Mouse (Mus musculus) ES-E14 (cell line): ENCODE results near the gene Tacc3. TPM values are rescaled to one million over a fixed set of nuclear protein-coding genes. Genes with fewer than 3 reads are reported as not detected.

Experiments
- DNase-seq: peaks from one replicate; pipeline ENCODE4 v3.0.0-alpha.2; 2013; ENCODE audit warnings: low read depth, low spot score
- H3K27ac ChIP-seq: 2 replicates; pipeline ENCODE4 v1.5.1; 2012; ENCODE audit warnings: low read depth, mild to moderate bottlenecking, low read length, moderate library complexity, mixed read lengths; ENCODE audit not compliant: poor library complexity, insufficient read depth, severe bottlenecking
- H3K36me3 ChIP-seq: 2 replicates; pipeline ENCODE4 v1.6.1; 2012; ENCODE audit warnings: mild to moderate bottlenecking, low read length, moderate library complexity, mixed read lengths; ENCODE audit not compliant: control insufficient read depth, poor library complexity, insufficient read depth, severe bottlenecking
- H3K4me1 ChIP-seq, 2 experiments: fragments of 150-350 bp in 1 of 2; sonication (generic) in 1 of 2; 2 replicates each; pipeline ENCODE4 v1.6.1; 2012; ENCODE audit warnings: low read length in 2 of 2, mild to moderate bottlenecking in 1 of 2, mixed read lengths in 1 of 2; ENCODE audit not compliant: control insufficient read depth in 2 of 2, insufficient read depth in 2 of 2, poor library complexity in 1 of 2
- H3K4me3 ChIP-seq, 2 experiments: fragments of 150-350 bp in 1 of 2; sonication (generic) in 1 of 2; 2 replicates each; pipeline ENCODE4 v1.5.1; 2012; ENCODE audit warnings: low read length in 2 of 2, low read depth in 1 of 2, mild to moderate bottlenecking in 1 of 2, mixed read lengths in 1 of 2; ENCODE audit not compliant: insufficient read depth in 1 of 2, poor library complexity in 1 of 2, severe bottlenecking in 1 of 2
- H3K9ac ChIP-seq: 2 replicates; pipeline ENCODE4 v1.6.1; 2012; ENCODE audit warnings: low read depth, mild to moderate bottlenecking, low read length, mixed read lengths; ENCODE audit not compliant: poor library complexity, insufficient read depth, severe bottlenecking
- H3K9me3 ChIP-seq: fragments of 150-350 bp; sonication (generic); 2 replicates; pipeline ENCODE4 v1.6.1; 2012; ENCODE audit warnings: low read depth, mild to moderate bottlenecking, low read length; ENCODE audit not compliant: control insufficient read depth, insufficient read depth
- CHD2 ChIP-seq: IDR thresholded peaks from 2 replicates; pipeline ENCODE4 v1.6.1; 2014; ENCODE audit warnings: mild to moderate bottlenecking, low read depth, low read length, inconsistent platforms
- HCFC1 ChIP-seq: IDR thresholded peaks from 2 replicates; pipeline ENCODE4 v1.6.1; 2012; ENCODE audit warnings: low read length, inconsistent platforms, borderline replicate concordance; ENCODE audit not compliant: insufficient read depth
- MAFK ChIP-seq: IDR thresholded peaks from 2 replicates; pipeline ENCODE4 v1.6.1; 2014; ENCODE audit warnings: mild to moderate bottlenecking, low read depth, low read length, inconsistent platforms; ENCODE audit not compliant: insufficient read depth
- ZC3H11A ChIP-seq: IDR thresholded peaks from 2 replicates; pipeline ENCODE4 v1.6.1; 2012; ENCODE audit warnings: low read depth, mild to moderate bottlenecking, inconsistent platforms, low read length, borderline replicate concordance
- ZNF384 ChIP-seq: IDR thresholded peaks from 2 replicates; pipeline ENCODE4 v1.6.1; 2012; ENCODE audit warnings: low read depth, low read length, inconsistent platforms
- in situ Hi-C, 2 experiments: fragments of 600-800 bp; cut with MboI; formaldehyde crosslinking; loops; one replicate each; pipeline ENCODE4 v1.15.1; 2025; ENCODE audit warnings: low sequenced_read_pairs in 2 of 2, inconsistent platforms in 1 of 2; ENCODE audit not compliant: unreplicated experiment in 2 of 2
- total RNA-seq: library from RNA; depleted of rRNA; stranded (reverse); fragments of 300-350 nt; gene quantifications from 2 replicates; pipeline ENCODE4 v1.2.3, GENCODE M21; 2012

The Tacc3 gene
- total RNA-seq, 1 experiment, result 132 TPM

DNA sequence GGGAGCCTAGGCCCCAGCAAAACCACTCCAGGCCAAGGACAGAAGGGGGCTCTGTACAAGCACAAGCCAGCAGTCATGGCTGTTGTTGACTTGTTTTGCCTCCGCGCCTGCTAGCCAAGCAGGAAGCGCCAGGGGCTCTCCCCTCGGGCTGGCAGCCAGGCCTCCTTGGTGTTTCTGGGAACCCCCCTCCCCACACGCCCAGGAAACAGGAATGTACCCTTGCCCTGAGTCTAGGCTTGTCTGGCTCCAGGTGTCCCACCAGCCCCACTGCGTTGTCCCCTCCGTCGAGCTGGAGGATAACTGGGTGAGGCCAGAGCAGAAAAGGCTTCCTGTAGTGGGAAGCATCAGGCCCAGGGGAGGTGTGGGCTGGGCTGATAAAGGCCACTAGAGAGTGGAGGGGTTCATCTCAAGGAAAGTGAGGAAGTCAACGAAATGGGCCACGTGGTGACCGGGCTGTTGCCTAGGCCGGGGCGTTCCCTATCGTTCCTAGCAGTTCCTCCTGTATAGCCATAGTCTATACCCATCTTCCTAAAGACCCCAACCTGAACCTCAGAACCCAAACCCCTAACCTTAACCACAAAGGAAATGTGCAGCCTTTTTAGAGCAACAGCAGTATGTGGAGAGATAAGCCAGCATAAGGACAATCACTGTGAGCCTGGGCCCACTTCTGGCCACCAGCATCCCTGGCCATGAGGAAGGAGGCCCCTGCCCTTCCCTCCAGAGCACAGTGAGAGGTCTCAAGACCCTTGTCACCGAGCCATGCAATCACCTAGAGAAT, 23.9 kb downstream of the Tacc3 start:
- Histone ChIP-seq H3K9ac (no peak overlapping the region), H3K36me3 (no peaks in the 10 kb centered on the region), H3K27ac (no peak overlapping the region), H3K4me1 (peaks cover 2 to 5% of the 10 kb centered on the region in 2 experiments; a peak in 3 of 4 replicates), H3K4me3 (no peak overlapping the region), H3K9me3 (no peaks in the 10 kb centered on the region)
- TF ChIP-seq CHD2 (no peak), ZNF384 (no peak), MAFK (no peak), ZC3H11A (no peak), HCFC1 (no peak)
- DNase-seq, result no peak
- in situ Hi-C loops, result no loop called here

DNA sequence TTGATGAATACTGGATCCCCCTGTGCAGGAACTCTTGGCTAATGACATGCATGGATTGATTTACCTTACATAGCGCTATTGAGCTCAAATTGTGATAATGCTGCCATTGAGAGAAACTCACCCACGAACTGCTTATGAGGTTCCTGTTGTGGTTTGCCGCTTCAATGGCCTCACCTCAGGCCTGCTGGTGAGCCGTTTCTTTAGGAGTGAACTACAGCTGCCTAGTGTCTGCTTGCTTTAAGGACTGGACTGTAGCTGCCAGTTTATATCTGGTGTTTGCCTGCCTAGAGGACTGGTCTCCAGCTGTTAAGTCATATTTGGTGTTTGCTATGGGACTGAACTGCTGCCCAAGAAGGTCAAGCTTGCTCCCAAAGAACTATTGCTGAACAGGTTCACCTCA, 25.0 kb downstream of the Tacc3 start:
- Histone ChIP-seq H3K9ac (no peak overlapping the region), H3K9me3 (no peaks in the 10 kb centered on the region), H3K36me3 (no peaks in the 10 kb centered on the region), H3K27ac (no peak overlapping the region), H3K4me3 (no peak overlapping the region), H3K4me1 (peaks cover 2 to 5% of the 10 kb centered on the region in 2 experiments; a peak in 3 of 4 replicates)
- no peak for DNase-seq
- in situ Hi-C loops, result no loop called here
- no peak for TF ChIP-seq MAFK
- no peak for TF ChIP-seq CHD2
- TF ChIP-seq HCFC1, result no peak
- no peak for TF ChIP-seq ZNF384
- no peak for TF ChIP-seq ZC3H11A

DNA sequence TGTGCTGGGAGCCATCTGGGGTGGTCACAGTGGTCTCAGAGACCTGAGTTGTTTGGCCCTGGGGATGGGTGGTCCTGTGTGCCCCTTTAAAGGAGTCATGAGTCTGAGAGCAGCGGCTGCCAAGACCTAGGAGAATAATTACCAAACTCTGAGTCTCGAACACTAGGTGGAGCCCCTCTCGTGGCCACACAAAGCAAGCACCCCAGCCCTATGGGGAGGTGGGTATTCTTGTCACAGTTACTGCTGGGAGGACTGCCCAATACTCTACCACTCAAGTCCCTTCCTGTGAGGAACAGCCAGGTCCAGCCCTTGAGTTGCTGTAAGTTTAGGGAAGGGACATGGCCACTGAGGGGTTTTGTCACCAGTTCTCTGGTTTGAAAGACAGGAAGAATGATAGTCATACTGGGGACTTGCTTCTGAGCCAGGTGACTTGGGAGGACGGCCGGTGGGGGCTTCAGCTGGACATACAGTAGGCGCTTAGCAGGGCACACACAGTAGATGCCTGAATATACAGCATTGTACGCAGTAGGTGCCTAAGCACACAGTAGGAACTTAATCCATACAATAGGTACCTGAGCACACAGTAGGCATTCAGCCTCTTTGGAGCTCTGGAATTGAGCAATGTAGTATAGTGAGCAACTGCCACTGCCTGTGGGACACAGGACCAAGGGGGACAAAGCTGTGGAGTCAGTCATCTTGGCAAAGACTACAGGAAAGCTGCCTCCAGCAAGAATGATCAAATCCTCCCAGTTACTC, 26.1 kb downstream of the Tacc3 start:
- Histone ChIP-seq H3K9me3 (no peaks in the 10 kb centered on the region), H3K4me1 (peaks cover 2 to 5% of the 10 kb centered on the region in 2 experiments; a peak in 3 of 4 replicates), H3K27ac (no peak overlapping the region), H3K36me3 (no peaks in the 10 kb centered on the region), H3K4me3 (no peak overlapping the region), H3K9ac (no peak overlapping the region)
- in situ Hi-C loops, result no loop called here
- no peak for TF ChIP-seq CHD2
- no peak for TF ChIP-seq ZNF384
- no peak for TF ChIP-seq HCFC1
- no peak for TF ChIP-seq MAFK
- TF ChIP-seq ZC3H11A, result no peak
- DNase-seq, result no peak

DNA sequence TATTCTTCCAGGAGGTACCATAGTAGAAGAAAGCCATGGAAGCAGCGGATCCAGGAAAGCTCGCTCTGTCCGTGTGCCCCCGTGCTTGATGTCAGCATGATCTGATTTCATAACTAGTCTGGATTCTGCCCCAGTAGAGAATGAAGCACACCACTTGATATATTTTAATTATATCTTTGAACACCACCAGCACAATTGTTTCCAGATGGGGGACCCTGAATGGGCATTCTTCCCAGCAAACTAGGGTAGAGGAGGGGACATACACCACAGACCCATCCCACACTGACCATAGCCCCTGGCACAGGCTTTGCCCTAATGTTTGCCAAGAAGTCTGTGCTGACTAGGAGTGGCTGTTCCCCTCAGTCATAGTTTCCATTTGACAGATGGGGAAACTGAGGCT, 27.0 kb downstream of the Tacc3 start:
- Histone ChIP-seq H3K9me3 (no peaks in the 10 kb centered on the region), H3K9ac (no peak overlapping the region), H3K27ac (no peak overlapping the region), H3K4me1 (peaks cover 2 to 5% of the 10 kb centered on the region in 2 experiments; a peak in 3 of 4 replicates), H3K4me3 (no peak overlapping the region), H3K36me3 (no peaks in the 10 kb centered on the region)
- TF ChIP-seq ZC3H11A, result no peak
- TF ChIP-seq HCFC1, result no peak
- TF ChIP-seq MAFK, result no peak
- TF ChIP-seq CHD2, result no peak
- no peak for TF ChIP-seq ZNF384
- DNase-seq, result no peak
- in situ Hi-C loops, result no loop called here
